Mouse (Mus musculus): ENCODE data around the gene Rora. TPM values are rescaled to one million over a fixed set of nuclear protein-coding genes. Genes with fewer than 3 reads are reported as not detected.

The Rora gene
- polyA plus RNA-seq, 1 experiment: 24.1 TPM

DNA sequence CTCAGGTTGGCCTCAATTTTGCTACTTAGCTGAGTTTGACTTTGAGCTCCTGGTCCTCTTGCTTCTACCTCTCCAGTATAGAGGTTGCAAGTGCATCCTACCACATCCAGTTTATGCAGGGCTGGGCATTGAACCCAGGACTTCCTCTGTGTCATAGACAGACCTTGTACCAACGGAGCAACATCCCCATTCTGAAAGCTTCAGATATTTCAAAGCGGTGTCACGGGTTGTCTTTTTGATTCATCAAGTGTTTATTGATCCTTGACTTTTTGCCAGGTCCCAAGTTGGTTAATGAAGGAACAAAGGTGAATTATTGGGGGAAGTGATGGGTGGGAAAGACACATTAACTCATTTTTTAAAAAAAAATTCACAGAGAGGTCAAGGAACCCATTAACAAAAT, 17.1 kb downstream of the Rora start:
- no peaks in the 10 kb centered on the region for H3K36me3 ChIP-seq (ENCODE audit: control insufficient read depth, insufficient read depth, low read length)
- H3K4me3 ChIP-seq (ENCODE audit: control insufficient read depth, low read depth, low read length): no peak overlapping the region
- no peak for TF ChIP-seq POLR2A (IDR thresholded peaks at IDR 0.05; ENCODE audit: control insufficient read depth, low read depth, low read length)
- no peak for TF ChIP-seq CTCF (IDR thresholded peaks at IDR 0.05; ENCODE audit: control insufficient read depth, insufficient read depth, insufficient replicate concordance, low read depth, low read length)
- H3K27me3 ChIP-seq (ENCODE audit: control insufficient read depth, insufficient read depth, low read length): no peaks in the 10 kb centered on the region
- H3K27ac ChIP-seq (ENCODE audit: control insufficient read depth, insufficient read depth, low read depth, low read length): no peak overlapping the region
- no peaks in the 10 kb centered on the region for H3K4me1 ChIP-seq (ENCODE audit: control insufficient read depth, insufficient read depth, low read length)

GRCm38 (mm10) chr9:68672459-68672858, 18.9 kb downstream of the Rora start:
- Histone ChIP-seq H3K4me1 (ENCODE audit: control insufficient read depth, insufficient read depth, low read length) (no peaks in the 10 kb centered on the region), H3K27me3 (ENCODE audit: control insufficient read depth, insufficient read depth, low read length) (no peaks in the 10 kb centered on the region), H3K4me3 (ENCODE audit: control insufficient read depth, low read depth, low read length) (no peak overlapping the region), H3K27ac (ENCODE audit: control insufficient read depth, insufficient read depth, low read depth, low read length) (no peak overlapping the region), H3K36me3 (ENCODE audit: control insufficient read depth, insufficient read depth, low read length) (no peaks in the 10 kb centered on the region)
- no peak for TF ChIP-seq POLR2A (IDR thresholded peaks at IDR 0.05; ENCODE audit: control insufficient read depth, low read depth, low read length)
- TF ChIP-seq CTCF (IDR thresholded peaks at IDR 0.05; ENCODE audit: control insufficient read depth, insufficient read depth, insufficient replicate concordance, low read depth, low read length): no peak

DNA sequence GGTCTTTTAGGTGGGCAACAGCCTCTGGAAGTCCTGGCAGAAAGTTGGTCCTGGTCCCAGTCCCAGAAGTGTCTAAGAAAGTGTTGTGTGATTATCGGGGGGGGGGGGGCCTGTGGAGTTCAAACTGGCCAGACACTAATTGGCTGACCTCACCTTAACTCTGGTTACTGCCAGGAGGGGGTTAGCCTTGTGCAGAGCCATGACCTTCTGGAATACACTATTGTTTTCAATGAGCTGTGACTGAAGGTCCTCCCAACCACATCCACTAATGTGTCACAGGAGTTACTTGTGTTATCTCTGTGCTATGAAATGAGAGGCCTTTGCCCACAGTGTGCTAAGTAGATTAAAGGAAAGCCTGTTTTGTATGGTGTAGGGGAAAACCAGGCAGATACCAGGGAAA, 19.6 kb downstream of the Rora start:
- Histone ChIP-seq H3K4me1 (ENCODE audit: control insufficient read depth, insufficient read depth, low read length) (no peaks in the 10 kb centered on the region), H3K27ac (ENCODE audit: control insufficient read depth, insufficient read depth, low read depth, low read length) (no peak overlapping the region), H3K27me3 (ENCODE audit: control insufficient read depth, insufficient read depth, low read length) (no peaks in the 10 kb centered on the region), H3K4me3 (ENCODE audit: control insufficient read depth, low read depth, low read length) (no peak overlapping the region), H3K36me3 (ENCODE audit: control insufficient read depth, insufficient read depth, low read length) (no peaks in the 10 kb centered on the region)
- TF ChIP-seq CTCF (IDR thresholded peaks at IDR 0.05; ENCODE audit: control insufficient read depth, insufficient read depth, insufficient replicate concordance, low read depth, low read length): no peak
- no peak for TF ChIP-seq POLR2A (IDR thresholded peaks at IDR 0.05; ENCODE audit: control insufficient read depth, low read depth, low read length)

DNA sequence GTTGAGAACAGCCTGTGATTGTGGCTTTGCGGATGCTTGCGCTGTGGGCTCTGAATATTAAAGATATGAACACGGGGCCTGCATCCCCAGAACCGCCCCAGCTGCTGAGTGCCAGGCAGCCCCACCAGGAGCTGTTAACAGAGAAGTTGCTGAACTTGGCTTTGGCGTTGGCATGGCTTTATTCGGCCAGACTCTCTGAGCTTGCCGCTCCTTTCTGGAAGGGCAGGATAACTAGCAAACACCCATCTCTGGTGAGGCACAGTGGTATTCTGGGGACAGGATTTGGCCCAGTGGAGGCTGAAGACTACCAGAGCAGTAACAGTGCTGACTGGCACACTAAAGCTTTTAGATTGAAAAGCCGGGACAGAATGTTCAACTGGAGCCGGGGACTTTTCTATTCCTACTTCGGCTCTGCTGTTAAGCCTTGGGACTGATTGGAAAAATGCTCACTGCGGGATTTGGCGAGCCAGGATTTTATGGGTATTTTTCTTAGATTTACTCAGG, 26.3 kb downstream of the Rora start:
- H3K4me1 ChIP-seq (ENCODE audit: control insufficient read depth, insufficient read depth, low read length): no peaks in the 10 kb centered on the region
- TF ChIP-seq POLR2A (IDR thresholded peaks at IDR 0.05; ENCODE audit: control insufficient read depth, low read depth, low read length) (no peak), CTCF (IDR thresholded peaks at IDR 0.05; ENCODE audit: control insufficient read depth, insufficient read depth, insufficient replicate concordance, low read depth, low read length) (no peak)
- no peaks in the 10 kb centered on the region for H3K27me3 ChIP-seq (ENCODE audit: control insufficient read depth, insufficient read depth, low read length)
- H3K36me3 ChIP-seq (ENCODE audit: control insufficient read depth, insufficient read depth, low read length): no peaks in the 10 kb centered on the region
- no peak overlapping the region for H3K4me3 ChIP-seq (ENCODE audit: control insufficient read depth, low read depth, low read length)
- no peak overlapping the region for H3K27ac ChIP-seq (ENCODE audit: control insufficient read depth, insufficient read depth, low read depth, low read length)

- Histone ChIP-seq H3K4me1 (ENCODE audit: control insufficient read depth, insufficient read depth, low read length) (no peaks in the 10 kb centered on the region), H3K36me3 (ENCODE audit: control insufficient read depth, insufficient read depth, low read length) (no peaks in the 10 kb centered on the region), H3K4me3 (ENCODE audit: control insufficient read depth, low read depth, low read length) (no peak overlapping the region), H3K27me3 (ENCODE audit: control insufficient read depth, insufficient read depth, low read length) (no peaks in the 10 kb centered on the region), H3K27ac (ENCODE audit: control insufficient read depth, insufficient read depth, low read depth, low read length) (no peak overlapping the region)
- TF ChIP-seq POLR2A (IDR thresholded peaks at IDR 0.05; ENCODE audit: control insufficient read depth, low read depth, low read length) (no peak), CTCF (IDR thresholded peaks at IDR 0.05; ENCODE audit: control insufficient read depth, insufficient read depth, insufficient replicate concordance, low read depth, low read length) (no peak)
These were observed 30.4 kb downstream of the Rora start for GRCm38 (mm10) chr9:68683938-68684337.

DNA sequence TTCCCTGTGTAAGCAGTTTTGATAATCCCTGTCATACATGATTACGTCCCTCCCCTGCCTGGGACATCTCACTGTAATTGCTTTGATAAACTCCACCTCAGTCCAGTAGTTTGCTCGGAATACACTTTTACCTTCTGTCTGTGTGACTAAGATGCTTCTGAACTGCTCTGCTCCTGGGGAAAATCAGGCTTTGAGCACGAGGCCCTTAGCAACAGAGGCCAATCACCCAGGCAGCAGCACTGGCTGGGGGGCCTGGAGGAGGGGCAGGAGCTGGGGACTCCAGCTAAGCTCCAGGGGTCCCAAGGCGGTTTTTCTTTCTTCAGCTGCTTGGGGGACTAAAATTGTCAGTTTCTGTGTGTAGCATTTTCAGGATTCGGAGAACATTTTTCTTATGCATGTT, 32.0 kb downstream of the Rora start:
- Histone ChIP-seq H3K36me3 (ENCODE audit: control insufficient read depth, insufficient read depth, low read length) (no peaks in the 10 kb centered on the region), H3K4me1 (ENCODE audit: control insufficient read depth, insufficient read depth, low read length) (no peaks in the 10 kb centered on the region), H3K27ac (ENCODE audit: control insufficient read depth, insufficient read depth, low read depth, low read length) (no peak overlapping the region), H3K27me3 (ENCODE audit: control insufficient read depth, insufficient read depth, low read length) (no peaks in the 10 kb centered on the region), H3K4me3 (ENCODE audit: control insufficient read depth, low read depth, low read length) (no peak overlapping the region)
- TF ChIP-seq CTCF (IDR thresholded peaks at IDR 0.05; ENCODE audit: control insufficient read depth, insufficient read depth, insufficient replicate concordance, low read depth, low read length): no peak
- no peak for TF ChIP-seq POLR2A (IDR thresholded peaks at IDR 0.05; ENCODE audit: control insufficient read depth, low read depth, low read length)

DNA sequence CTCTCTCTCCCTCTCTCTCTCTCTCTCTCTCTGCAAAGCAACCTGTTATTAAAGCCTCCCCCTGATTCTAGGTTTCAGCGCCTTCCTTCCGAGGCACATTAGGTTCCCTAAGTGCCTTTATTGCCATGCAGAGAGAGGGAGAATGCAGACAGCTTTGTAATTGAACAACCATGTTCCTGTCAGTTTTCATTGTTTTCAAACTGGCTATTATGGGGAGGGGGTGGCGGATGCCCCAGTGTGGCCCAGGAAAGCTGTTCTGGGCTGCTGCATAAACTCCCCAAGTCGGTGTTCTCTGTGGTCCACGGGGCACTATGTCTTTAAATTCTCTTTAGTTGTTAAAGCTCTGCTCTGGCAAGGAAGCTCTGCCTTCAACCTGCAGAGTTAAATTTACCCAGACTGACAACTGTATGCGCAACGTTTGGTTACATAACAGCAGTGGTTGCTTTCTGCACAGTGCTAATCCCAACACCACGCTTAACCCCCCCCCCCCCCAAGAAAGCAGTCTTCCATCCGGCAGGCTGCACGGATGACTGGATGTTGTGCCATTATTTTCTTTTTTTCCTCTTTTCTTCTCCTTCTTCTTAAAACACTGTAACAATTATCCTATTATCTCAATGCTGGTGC, 33.8 kb downstream of the Rora start:
- TF ChIP-seq POLR2A (IDR thresholded peaks at IDR 0.05; ENCODE audit: control insufficient read depth, low read depth, low read length) (no peak), CTCF (IDR thresholded peaks at IDR 0.05; ENCODE audit: control insufficient read depth, insufficient read depth, insufficient replicate concordance, low read depth, low read length) (no peak)
- H3K27me3 ChIP-seq (ENCODE audit: control insufficient read depth, insufficient read depth, low read length): no peaks in the 10 kb centered on the region
- H3K4me1 ChIP-seq (ENCODE audit: control insufficient read depth, insufficient read depth, low read length): no peaks in the 10 kb centered on the region
- no peaks in the 10 kb centered on the region for H3K36me3 ChIP-seq (ENCODE audit: control insufficient read depth, insufficient read depth, low read length)
- no peak overlapping the region for H3K4me3 ChIP-seq (ENCODE audit: control insufficient read depth, low read depth, low read length)
- no peak overlapping the region for H3K27ac ChIP-seq (ENCODE audit: control insufficient read depth, insufficient read depth, low read depth, low read length)
